Mouse (Mus musculus) intestine, postnatal 0 days (tissue): ENCODE results near the gene Acbd6. TPM values are rescaled to one million over a fixed set of nuclear protein-coding genes. Genes with fewer than 3 reads are reported as not detected.

Experiments used
- ATAC-seq: fragments of 200-750 bp; cut with Nextera tagmentation; 2 replicates; pipeline ENCODE4 v1.8.0; 2017; ENCODE audit warnings: mild to moderate bottlenecking, moderate TSS enrichment, moderate library complexity
- H3K27ac ChIP-seq: fragments of 300-500 bp; sonication (generic); 2 replicates; pipeline ENCODE4 v1.5.1; 2014; ENCODE audit warnings: mild to moderate bottlenecking, low read depth, low read length, moderate library complexity
- H3K27me3 ChIP-seq: fragments of 300-500 bp; sonication (generic); replicated peaks from 2 replicates; pipeline ENCODE4 v1.6.1; 2014; ENCODE audit warnings: low read length, mixed read lengths; ENCODE audit not compliant: control insufficient read depth, insufficient read depth
- H3K36me3 ChIP-seq: fragments of 300-500 bp; sonication (generic); 2 replicates; pipeline ENCODE4 v1.6.1; 2014; ENCODE audit warnings: mild to moderate bottlenecking, moderate library complexity; ENCODE audit not compliant: control insufficient read depth, insufficient read depth
- H3K4me1 ChIP-seq: fragments of 300-500 bp; sonication (generic); replicated peaks from 2 replicates; pipeline ENCODE4 v1.6.1; 2014; ENCODE audit warnings: antibody characterized with exemption, low read length, mixed read lengths; ENCODE audit not compliant: control insufficient read depth, insufficient read depth
- H3K4me2 ChIP-seq: fragments of 300-500 bp; sonication (generic); replicated peaks from 2 replicates; pipeline ENCODE4 v1.6.1; 2014; ENCODE audit warnings: low read depth, mild to moderate bottlenecking, moderate library complexity
- H3K4me3 ChIP-seq: fragments of 300-500 bp; sonication (generic); 2 replicates; pipeline ENCODE4 v1.5.1; 2014; ENCODE audit warnings: low read depth, low read length
- H3K9ac ChIP-seq: fragments of 300-500 bp; sonication (generic); 2 replicates; pipeline ENCODE4 v1.6.1; 2014; ENCODE audit warnings: mild to moderate bottlenecking, low read depth, low read length
- H3K9me3 ChIP-seq: fragments of 300-500 bp; sonication (generic); 2 replicates; pipeline ENCODE4 v1.6.1; 2016; ENCODE audit warnings: mixed run types; ENCODE audit not compliant: control insufficient read depth
- CTCF ChIP-seq: sonication (generic); IDR thresholded peaks from 2 replicates; pipeline ENCODE4 v1.5.1; 2016; ENCODE audit warnings: low read depth, mild to moderate bottlenecking, control low read depth, antibody characterized with exemption, moderate library complexity
- WGBS: fragments of 180-500 bp; shearing (Covaris S2); extraction: QIAGEN DNeasy Blood & Tissue Kit; methylation state at CpG from one replicate; pipeline ENCODE4 v1.1.7; 2014; 5-methylcytosine and 5-hydroxymethylcytosine counted together
- polyA plus RNA-seq: library from polyadenylated mRNA; unstranded; fragments of >200 nt; fragmentation: Nextera tagmentation; extraction: Ambion mirVana; gene quantifications from 2 replicates; pipeline ENCODE4 v1.2.1, GENCODE M21; 2015

The Acbd6 gene
- polyA plus RNA-seq, 1 experiment from 2014 or later = 49.4 TPM

- ATAC-seq = no peak
- Histone ChIP-seq H3K4me3 (no peak overlapping the region), H3K9me3 (no peaks in the 10 kb centered on the region), H3K27ac (no peak overlapping the region), H3K4me2 (no peak overlapping the region), H3K36me3 (no peaks in the 10 kb centered on the region), H3K9ac (no peak overlapping the region), H3K27me3 (no peaks in the 10 kb centered on the region), H3K4me1 (no peaks in the 10 kb centered on the region)
- 74% methylated on average over 3 of the region's 3 CpGs for WGBS
- no peak for TF ChIP-seq CTCF
These were observed 97.0 kb downstream of the Acbd6 start for GRCm38 (mm10) chr1:155654961-155655360.

GRCm38 (mm10) chr1:155656321-155656720, 98.4 kb downstream of the Acbd6 start:
- Histone ChIP-seq H3K9me3 (no peaks in the 10 kb centered on the region), H3K9ac (no peak overlapping the region), H3K27ac (no peak overlapping the region), H3K4me2 (no peak overlapping the region), H3K4me1 (no peaks in the 10 kb centered on the region), H3K4me3 (no peak overlapping the region), H3K36me3 (no peaks in the 10 kb centered on the region), H3K27me3 (no peaks in the 10 kb centered on the region)
- ATAC-seq = no peak
- 84% methylated on average over 5 of the region's 5 CpGs for WGBS
- no peak for TF ChIP-seq CTCF

GRCm38 (mm10) chr1:155663994-155664393, 106.1 kb downstream of the Acbd6 start:
- no peak for TF ChIP-seq CTCF
- no peak overlapping the region for H3K4me3 ChIP-seq
- H3K9me3 ChIP-seq = no peaks in the 10 kb centered on the region
- no peaks in the 10 kb centered on the region for H3K27me3 ChIP-seq
- H3K4me1 ChIP-seq = no peaks in the 10 kb centered on the region
- H3K4me2 ChIP-seq = no peak overlapping the region
- H3K36me3 ChIP-seq = no peaks in the 10 kb centered on the region
- H3K9ac ChIP-seq = no peak overlapping the region
- H3K27ac ChIP-seq = no peak overlapping the region
- no peak for ATAC-seq
- 67% methylated on average over 5 of the region's 5 CpGs for WGBS

GRCm38 (mm10) chr1:155675570-155675969, 117.7 kb downstream of the Acbd6 start:
- TF ChIP-seq CTCF = no peak
- no peak overlapping the region for H3K4me2 ChIP-seq
- H3K36me3 ChIP-seq = no peaks in the 10 kb centered on the region
- no peak overlapping the region for H3K4me3 ChIP-seq
- H3K27me3 ChIP-seq = no peaks in the 10 kb centered on the region
- 83% methylated on average over 6 of the region's 6 CpGs for WGBS
- no peak overlapping the region for H3K9ac ChIP-seq
- no peaks in the 10 kb centered on the region for H3K4me1 ChIP-seq
- no peaks in the 10 kb centered on the region for H3K9me3 ChIP-seq
- no peak for ATAC-seq
- no peak overlapping the region for H3K27ac ChIP-seq

GRCm38 (mm10) chr1:155681116-155681799, 123.3 kb downstream of the Acbd6 start:
- no peak for TF ChIP-seq CTCF
- Histone ChIP-seq H3K4me1 (no peaks in the 10 kb centered on the region), H3K27ac (no peak overlapping the region), H3K36me3 (no peaks in the 10 kb centered on the region), H3K9me3 (no peaks in the 10 kb centered on the region), H3K4me3 (no peak overlapping the region), H3K4me2 (no peak overlapping the region), H3K9ac (no peak overlapping the region), H3K27me3 (no peaks in the 10 kb centered on the region)
- 73% methylated on average over 10 of the region's 10 CpGs for WGBS
- no peak for ATAC-seq

- no peak overlapping the region for H3K27ac ChIP-seq
- H3K27me3 ChIP-seq = no peaks in the 10 kb centered on the region
- H3K9ac ChIP-seq = no peak overlapping the region
- no peaks in the 10 kb centered on the region for H3K9me3 ChIP-seq
- no peaks in the 10 kb centered on the region for H3K36me3 ChIP-seq
- no peak for TF ChIP-seq CTCF
- no peak overlapping the region for H3K4me2 ChIP-seq
- whole genome bisulfite sequencing = 85% methylated on average over 15 of the region's 15 CpGs
- H3K4me3 ChIP-seq = no peak overlapping the region
- ATAC-seq = no peak
- H3K4me1 ChIP-seq = no peaks in the 10 kb centered on the region
These were observed 128.9 kb downstream of the Acbd6 start for GRCm38 (mm10) chr1:155686816-155687215.
